Mouse (Mus musculus): ENCODE data around the gene Lsm10. TPM values are rescaled to one million over a fixed set of nuclear protein-coding genes. Genes with fewer than 3 reads are reported as not detected.
A peak's percentile ranks its signal among the peaks of the same experiment; 100 is the strongest.

Gene Lsm10
- total and polyA plus RNA-seq, 3 experiments, result 35.0 to 49.6 TPM; not detected in 1

GRCm38 (mm10) chr4:126146974-126147532 is 50.6 kb downstream of the Lsm10 start:
- Histone ChIP-seq H3K9me3 (replicated peaks; ENCODE audit: insufficient read depth, low read length) (no peaks in the 10 kb centered on the region), H3K4me1 (ENCODE audit: control insufficient read depth in 1 of 2, insufficient read depth in 2 of 2, low read length in 2 of 2) (peaks cover 0 to 7% of the 10 kb centered on the region in 2 experiments; a peak in 2 of 4 replicates), H3K27ac (ENCODE audit: control insufficient read depth, low read depth, low read length) (no peak overlapping the region), H3K27me3 (ENCODE audit: control insufficient read depth in 1 of 2, insufficient read depth in 2 of 2, low read length in 2 of 2) (no peaks in the 10 kb centered on the region), H3K4me3 (ENCODE audit: control insufficient read depth in 1 of 2, insufficient read depth in 1 of 2, low read depth in 2 of 2, low read length in 2 of 2) (no peak overlapping the region), H3K36me3 (ENCODE audit: control insufficient read depth in 1 of 2, insufficient read depth in 2 of 2, low read length in 2 of 2) (no peaks in the 10 kb centered on the region), H3K9ac (ENCODE audit: control insufficient read depth, low read depth, low read length, poor library complexity, severe bottlenecking) (no peak overlapping the region), H3K79me2 (ENCODE audit: control insufficient read depth, insufficient read depth, low read length, poor library complexity) (no peaks in the 10 kb centered on the region)
- TF ChIP-seq ETS1 (IDR thresholded peaks at IDR 0.05; ENCODE audit: low read depth, low read length) (no peak), MAFK (IDR thresholded peaks at IDR 0.05; ENCODE audit: borderline replicate concordance, low read depth, low read length) (peak; percentile 65; the same call in 1 of the 2 replicates)
- no peak for DNase-seq (ENCODE audit: low read depth, low spot score)

DNA sequence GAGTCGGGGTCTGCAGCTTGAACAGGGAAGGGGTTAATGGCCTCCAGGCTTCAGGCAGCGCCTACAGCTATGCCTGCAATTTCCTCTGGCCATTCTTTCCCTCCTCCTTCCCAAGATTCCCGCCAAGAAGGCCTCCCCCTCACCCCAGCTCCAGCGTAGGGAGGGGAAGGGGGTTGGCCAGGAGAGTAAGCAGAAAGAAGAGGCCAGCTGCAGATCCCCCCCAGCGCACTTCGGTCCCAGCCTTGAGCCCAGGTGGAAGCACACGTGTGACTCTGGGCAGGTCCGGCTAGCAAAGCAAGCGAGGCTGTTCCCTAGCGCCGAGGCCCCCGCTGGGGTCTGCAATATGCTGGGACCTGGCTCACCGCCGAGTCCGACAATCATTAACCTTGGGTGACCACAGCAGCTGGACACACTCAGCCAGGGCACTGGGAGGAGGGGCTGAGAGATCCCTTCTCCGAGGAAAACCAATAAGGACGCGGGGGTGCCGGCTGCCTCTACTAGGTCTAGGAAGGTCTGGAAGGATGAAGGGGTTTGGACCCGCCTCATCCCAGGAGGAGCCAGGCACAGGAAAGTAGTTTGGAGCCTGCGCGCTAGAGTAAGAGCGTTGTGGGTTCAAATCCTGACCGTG is 51.2 kb downstream of the Lsm10 start, which contains the start of gene Eva1b:
Gene Eva1b, plus strand, starts transcription at position 212 of the 628 bp plus-strand sequence.
- TF ChIP-seq POLR2AphosphoS5 (IDR thresholded peaks at IDR 0.05; ENCODE audit: borderline replicate concordance, low read depth, low read length) (no peak), TCF12 (IDR thresholded peaks at IDR 0.05; ENCODE audit: low read depth, low read length) (no peak), RAD21 (IDR thresholded peaks at IDR 0.05; ENCODE audit: low read depth, low read length) (no peak), CTCF (IDR thresholded peaks at IDR 0.05 in 2 of 3, conservative IDR thresholded peaks at IDR 0.05 in 1 of 3; ENCODE audit: control insufficient read depth in 1 of 3, insufficient read depth in 1 of 3, low read depth in 2 of 3, low read length in 3 of 3, poor library complexity in 1 of 3, severe bottlenecking in 1 of 3) (no peak), NELFE (IDR thresholded peaks at IDR 0.05; ENCODE audit: low read depth, low read length) (no peak), GATA1 (IDR thresholded peaks at IDR 0.05; ENCODE audit: low read depth, low read length) (no peak), UBTF (IDR thresholded peaks at IDR 0.05; ENCODE audit: borderline replicate concordance, insufficient read depth, low read depth, low read length) (no peak), ZC3H11A (IDR thresholded peaks at IDR 0.05; ENCODE audit: low read depth, low read length) (no peak), NRF1 (IDR thresholded peaks at IDR 0.05; ENCODE audit: insufficient read depth, low read depth, low read length, poor library complexity, severe bottlenecking) (no peak), ZMIZ1 (IDR thresholded peaks at IDR 0.05; ENCODE audit: low read depth, low read length) (no peak), JUND (IDR thresholded peaks at IDR 0.05; ENCODE audit: low read depth, low read length) (no peak), CHD2 (IDR thresholded peaks at IDR 0.05; ENCODE audit: low read length) (no peak), GABPA (IDR thresholded peaks at IDR 0.05; ENCODE audit: low read depth, low read length) (no peak), USF2 (IDR thresholded peaks at IDR 0.05; ENCODE audit: borderline replicate concordance in 1 of 2, insufficient read depth in 1 of 2, low read depth in 1 of 2, low read length in 2 of 2) (no peak), EP300 (IDR thresholded peaks at IDR 0.05; ENCODE audit: low read depth in 1 of 2, low read length in 2 of 2) (no peak), TAL1 (IDR thresholded peaks at IDR 0.05; ENCODE audit: low read length) (no peak), ETS1 (IDR thresholded peaks at IDR 0.05; ENCODE audit: low read depth, low read length) (no peak), MYB (IDR thresholded peaks at IDR 0.05; ENCODE audit: low read depth, low read length) (no peak), HCFC1 (IDR thresholded peaks at IDR 0.05; ENCODE audit: low read depth, low read length) (no peak)
- H3K27me3 ChIP-seq (ENCODE audit: control insufficient read depth in 1 of 2, insufficient read depth in 2 of 2, low read length in 2 of 2), result no peaks in the 10 kb centered on the region
- no peaks in the 10 kb centered on the region for H3K36me3 ChIP-seq (ENCODE audit: control insufficient read depth in 1 of 2, insufficient read depth in 2 of 2, low read length in 2 of 2)
- H3K9me3 ChIP-seq (replicated peaks; ENCODE audit: insufficient read depth, low read length), result no peaks in the 10 kb centered on the region
- H3K79me2 ChIP-seq (ENCODE audit: control insufficient read depth, insufficient read depth, low read length, poor library complexity), result no peaks in the 10 kb centered on the region
- peak within 1 kb of the TSS; percentile 62 to 82 for H3K4me3 ChIP-seq (ENCODE audit: control insufficient read depth in 1 of 2, insufficient read depth in 1 of 2, low read depth in 2 of 2, low read length in 2 of 2)
- no peak within 1 kb of the TSS for H3K27ac ChIP-seq (ENCODE audit: control insufficient read depth, low read depth, low read length)
- no peak for DNase-seq (ENCODE audit: low read depth, low spot score)
- peak within 1 kb of the TSS; percentile 65 for H3K9ac ChIP-seq (ENCODE audit: control insufficient read depth, low read depth, low read length, poor library complexity, severe bottlenecking)
- peaks cover 0 to 7% of the 10 kb centered on the region in 2 experiments; a peak in 2 of 4 replicates for H3K4me1 ChIP-seq (ENCODE audit: control insufficient read depth in 1 of 2, insufficient read depth in 2 of 2, low read length in 2 of 2)
